Mouse (Mus musculus) C2C12 (cell line): ENCODE measurements around the gene Mllt3. TPM values are rescaled to one million over a fixed set of nuclear protein-coding genes. Genes with fewer than 3 reads are reported as not detected.

Experiments
- H3K27me3 ChIP-seq: one replicate; pipeline ENCODE4 v1.6.1; 2011; ENCODE audit not compliant: control insufficient read depth, insufficient read depth, insufficient read length
- H3K36me3 ChIP-seq: one replicate; pipeline ENCODE4 v1.6.1; 2011; ENCODE audit not compliant: control insufficient read depth, insufficient read depth
- H3K4me3 ChIP-seq: one replicate; pipeline ENCODE4 v1.5.1; 2011; ENCODE audit warnings: mild to moderate bottlenecking, control low read depth; ENCODE audit not compliant: poor library complexity, insufficient read depth, severe bottlenecking
- H3K79me2 ChIP-seq: one replicate; pipeline ENCODE4 v1.6.1; 2011; ENCODE audit not compliant: control insufficient read depth, insufficient read depth
- H3K79me3 ChIP-seq: one replicate; pipeline ENCODE4 v1.6.1; 2011; ENCODE audit warnings: low read depth, control low read depth
- H3ac ChIP-seq: one replicate; pipeline ENCODE3; 2011; ENCODE audit warnings: low read depth; ENCODE audit not compliant: control insufficient read depth, insufficient read length
- CEBPB ChIP-seq: IDR thresholded peaks from one replicate; pipeline ENCODE4 v1.6.1; 2011; ENCODE audit warnings: low read depth, mild to moderate bottlenecking, control low read depth, moderate library complexity
- CTCF ChIP-seq: IDR thresholded peaks from one replicate; pipeline ENCODE4 v1.5.1; 2011; ENCODE audit not compliant: control insufficient read depth, insufficient read depth, insufficient read length
- FOSL1 ChIP-seq: IDR thresholded peaks from one replicate; pipeline ENCODE4 v1.8.0; 2011; ENCODE audit warnings: mild to moderate bottlenecking, low read length; ENCODE audit not compliant: poor library complexity, insufficient read depth, severe bottlenecking
- MAX ChIP-seq: IDR thresholded peaks from one replicate; pipeline ENCODE4 v1.6.1; 2011; ENCODE audit warnings: mild to moderate bottlenecking, control low read depth
- MYOD1 ChIP-seq: IDR thresholded peaks from one replicate; pipeline ENCODE4 v1.6.1; 2011; ENCODE audit warnings: low read depth; ENCODE audit not compliant: control insufficient read depth, insufficient read length
- MYOG ChIP-seq: IDR thresholded peaks from one replicate; pipeline ENCODE4 v1.6.1; 2011; ENCODE audit not compliant: control insufficient read depth, insufficient read length; ENCODE audit errors: extremely low read depth
- USF1 ChIP-seq: IDR thresholded peaks from one replicate; pipeline ENCODE4 v1.6.1; 2011; ENCODE audit warnings: low read depth, mild to moderate bottlenecking, control low read depth, moderate library complexity
- polyA plus RNA-seq: library from polyadenylated mRNA; unstranded; fragments of >200 nt; fragmentation: generic; extraction: Trizol; gene quantifications from one replicate; pipeline ENCODE4 v1.2.1, GENCODE M21; 2012; ENCODE audit warnings: missing spikeins

Mllt3 gene
- polyA plus RNA-seq, 1 experiment = 8.1 TPM

- H3K79me3 ChIP-seq = no peaks in the 10 kb centered on the region
- no peaks in the 10 kb centered on the region for H3K36me3 ChIP-seq
- no peak for TF ChIP-seq USF1
- no peaks in the 10 kb centered on the region for H3K27me3 ChIP-seq
- peak overlapping the region; percentile 64 for H3K4me3 ChIP-seq
- H3K79me2 ChIP-seq = peaks cover 14% of the 10 kb centered on the region
- H3ac ChIP-seq = peak overlapping the region; percentile 81
Measured at GRCm38 (mm10) chr4:88032151-88033098, 739 bp downstream of the Mllt3 start.

GRCm38 (mm10) chr4:88031211-88032150 is 1.7 kb downstream of the Mllt3 start:
- TF ChIP-seq FOSL1 (no peak), CEBPB (no peak), USF1 (no peak), MYOD1 (no peak), MAX (no peak), MYOG (no peak), CTCF (no peak)
- H3K4me3 ChIP-seq = peak overlapping the region; percentile 64
- H3ac ChIP-seq = peak overlapping the region; percentile 81
- peaks cover 14% of the 10 kb centered on the region for H3K79me2 ChIP-seq
- H3K36me3 ChIP-seq = no peaks in the 10 kb centered on the region
- no peaks in the 10 kb centered on the region for H3K27me3 ChIP-seq
- H3K79me3 ChIP-seq = no peaks in the 10 kb centered on the region

- peaks cover 5% of the 10 kb centered on the region for H3K36me3 ChIP-seq
- peaks cover 2% of the 10 kb centered on the region for H3K79me3 ChIP-seq
- H3K27me3 ChIP-seq = no peaks in the 10 kb centered on the region
- peaks cover 8% of the 10 kb centered on the region for H3K79me2 ChIP-seq
- no peak overlapping the region for H3ac ChIP-seq
- TF ChIP-seq MYOG (no peak), MYOD1 (no peak), USF1 (no peak), CEBPB (no peak), FOSL1 (no peak), CTCF (no peak), MAX (no peak)
- H3K4me3 ChIP-seq = no peak overlapping the region
Measured at GRCm38 (mm10) chr4:88023567-88023966, 9.6 kb downstream of the Mllt3 start.

- peaks cover 5% of the 10 kb centered on the region for H3K36me3 ChIP-seq
- peaks cover 2% of the 10 kb centered on the region for H3K79me3 ChIP-seq
- H3ac ChIP-seq = no peak overlapping the region
- no peak for TF ChIP-seq FOSL1
- no peak for TF ChIP-seq MYOD1
- TF ChIP-seq MAX = no peak
- TF ChIP-seq USF1 = no peak
- TF ChIP-seq CTCF = no peak
- no peak for TF ChIP-seq CEBPB
- TF ChIP-seq MYOG = no peak
- H3K27me3 ChIP-seq = no peaks in the 10 kb centered on the region
- peaks cover 8% of the 10 kb centered on the region for H3K79me2 ChIP-seq
- no peak overlapping the region for H3K4me3 ChIP-seq
Measured at GRCm38 (mm10) chr4:88022623-88023022, 10.5 kb downstream of the Mllt3 start.

- peaks cover 3% of the 10 kb centered on the region for H3K79me3 ChIP-seq
- no peaks in the 10 kb centered on the region for H3K27me3 ChIP-seq
- H3K4me3 ChIP-seq = no peak overlapping the region
- TF ChIP-seq MYOG = no peak
- TF ChIP-seq CTCF = no peak
- TF ChIP-seq CEBPB = no peak
- no peak for TF ChIP-seq FOSL1
- TF ChIP-seq MAX = no peak
- no peak for TF ChIP-seq MYOD1
- no peak for TF ChIP-seq USF1
- H3ac ChIP-seq = no peak overlapping the region
- peaks cover 8% of the 10 kb centered on the region for H3K79me2 ChIP-seq
- peaks cover 5% of the 10 kb centered on the region for H3K36me3 ChIP-seq
Measured at GRCm38 (mm10) chr4:88020421-88020820, 12.7 kb downstream of the Mllt3 start.
